Mouse (Mus musculus) small intestine, adult 2 months (tissue): Measurements from ENCODE around the gene Abcc12.

Experiments
- CTCF ChIP-seq: fragments of 200-500 bp; IDR thresholded peaks from 2 replicates; pipeline ENCODE4 v1.5.1; 2012; ENCODE audit warnings: low read depth, mild to moderate bottlenecking, control low read depth, inconsistent platforms, low read length, moderate library complexity, mixed read lengths; ENCODE audit not compliant: insufficient replicate concordance, insufficient read length; ENCODE audit errors: extremely low read depth
- POLR2A ChIP-seq: fragments of 200-500 bp; IDR thresholded peaks from 2 replicates; pipeline ENCODE4 v1.6.1; 2012; ENCODE audit warnings: low read depth, mild to moderate bottlenecking, control low read depth, inconsistent platforms, low read length, moderate library complexity

- TF ChIP-seq CTCF = no peak
- TF ChIP-seq POLR2A = no peak
Observed at GRCm38 (mm10) chr8:86593099-86593498, 12.6 kb upstream of the Abcc12 start.
